Mouse (Mus musculus): ENCODE data around the gene Was. TPM values are rescaled to one million over a fixed set of nuclear protein-coding genes. Genes with fewer than 3 reads are reported as not detected.

The Was gene
- total RNA-seq (2023) = 136 and 163 TPM in 2 replicates

GRCm38 (mm10) chrX:8090346-8090953, at the start of gene Was:
Gene Was, minus strand, starts transcription at chrX:8090498.

GRCm38 (mm10) chrX:8132017-8132976, 42.0 kb upstream of the Was start, which contains the start of gene Wdr13:
Gene Wdr13, minus strand, starts transcription at chrX:8132892.

GRCm38 (mm10) chrX:8074430-8075014, 15.8 kb downstream of the Was start, which contains the start of gene Suv39h1:
Gene Suv39h1, minus strand, starts transcription at chrX:8074760.

Other genes starting within 250 kb of the Was start
- 129 and 151 TPM in 2 replicates for gene Otud5, start 249.1 kb downstream of the Was start, total RNA-seq (2023)
- 2.2 and 4.1 TPM in 2 replicates for gene Pim2, start 212.2 kb downstream of the Was start, total RNA-seq (2023)
- 25.5 and 28.1 TPM in 2 replicates for gene Slc35a2, start 206.5 kb downstream of the Was start, total RNA-seq (2023)
- gene Pqbp1, start 191.2 kb downstream of the Was start, total RNA-seq (2023) = 34.5 and 34.7 TPM in 2 replicates
- 44.3 and 45.8 TPM in 2 replicates for gene Timm17b, start 191.1 kb downstream of the Was start, total RNA-seq (2023)
- gene Gm10491, start 182.7 kb downstream of the Was start, total RNA-seq (2023) = not detected in 2 replicates
- gene Gm10490, start 181.0 kb downstream of the Was start, total RNA-seq (2023) = not detected in 2 replicates
- not detected in 2 replicates for gene Pcsk1n, start 170.7 kb downstream of the Was start, total RNA-seq (2023)
- gene Eras, start 161.9 kb downstream of the Was start, total RNA-seq (2023) = not detected in 2 replicates
- gene Hdac6, start 142.6 kb downstream of the Was start, total RNA-seq (2023) = 4.9 and 8.8 TPM in 2 replicates
- gene Gata1, start 112.4 kb downstream of the Was start, total RNA-seq (2023) = 0.88 and 1.6 TPM in 2 replicates
- not detected in 2 replicates for gene Glod5, start 72.0 kb downstream of the Was start, total RNA-seq (2023)
- gene Suv39h1, start 15.7 kb downstream of the Was start, total RNA-seq (2023) = 28.1 and 33.2 TPM in 2 replicates
- gene Wdr13, start 42.4 kb upstream of the Was start, total RNA-seq (2023) = 33.9 and 43.9 TPM in 2 replicates
- gene Rbm3, start 55.4 kb upstream of the Was start, total RNA-seq (2023) = 315 and 338 TPM in 2 replicates
- gene Tbc1d25, start 85.7 kb upstream of the Was start, total RNA-seq (2023) = 11.0 and 12.5 TPM in 2 replicates
- 36.6 and 52.5 TPM in 2 replicates for gene Ebp, start 103.0 kb upstream of the Was start, total RNA-seq (2023)
- gene Porcn, start 116.0 kb upstream of the Was start, total RNA-seq (2023) = not detected in 2 replicates
- 10.7 and 14.4 TPM in 2 replicates for gene Ftsj1, start 161.9 kb upstream of the Was start, total RNA-seq (2023)
- 0.22 and 1.1 TPM in 2 replicates for gene Slc38a5, start 180.6 kb upstream of the Was start, total RNA-seq (2023)
- not detected in 2 replicates for gene Ssxb10, start 236.9 kb upstream of the Was start, total RNA-seq (2023)

All from neutrophil, adult 65 days (primary cell).